Mouse (Mus musculus) CH12.LX (cell line): Measurements from ENCODE around the gene Akr1c21.

Experiments
- CHD1 ChIP-seq: IDR thresholded peaks from 2 replicates; pipeline ENCODE4 v1.6.1; 2012; ENCODE audit warnings: low read depth, low read length, improper control_type of control experiment, inconsistent platforms
- CTCF ChIP-seq, 2 experiments: IDR thresholded peaks in 1 of 2; conservative IDR thresholded peaks in 1 of 2; 2 replicates each; pipeline ENCODE4 v1.5.1; 2011 to 2012; ENCODE audit warnings: low read depth in 2 of 2, low read length in 2 of 2, improper control_type of control experiment in 1 of 2, inconsistent platforms in 1 of 2, mild to moderate bottlenecking in 1 of 2, moderate library complexity in 1 of 2
- HCFC1 ChIP-seq: IDR thresholded peaks from 2 replicates; pipeline ENCODE4 v1.6.1; 2012; ENCODE audit warnings: low read depth, mild to moderate bottlenecking, inconsistent platforms, low read length, improper control_type of control experiment
- POLR2A ChIP-seq: IDR thresholded peaks from 2 replicates; pipeline ENCODE4 v1.6.1; 2011; ENCODE audit warnings: low read depth, mild to moderate bottlenecking, improper control_type of control experiment, low read length
- RAD21 ChIP-seq: IDR thresholded peaks from 2 replicates; pipeline ENCODE4 v1.6.1; 2011; ENCODE audit warnings: low read depth, mild to moderate bottlenecking, low read length, improper control_type of control experiment, moderate library complexity
- TCF12 ChIP-seq: IDR thresholded peaks from 2 replicates; pipeline ENCODE4 v1.6.1; 2014; ENCODE audit warnings: low read depth, mild to moderate bottlenecking, inconsistent platforms, low read length, improper control_type of control experiment
- ZNF384 ChIP-seq: IDR thresholded peaks from 2 replicates; pipeline ENCODE4 v1.6.1; 2012; ENCODE audit warnings: low read depth, low read length, improper control_type of control experiment, inconsistent platforms

DNA sequence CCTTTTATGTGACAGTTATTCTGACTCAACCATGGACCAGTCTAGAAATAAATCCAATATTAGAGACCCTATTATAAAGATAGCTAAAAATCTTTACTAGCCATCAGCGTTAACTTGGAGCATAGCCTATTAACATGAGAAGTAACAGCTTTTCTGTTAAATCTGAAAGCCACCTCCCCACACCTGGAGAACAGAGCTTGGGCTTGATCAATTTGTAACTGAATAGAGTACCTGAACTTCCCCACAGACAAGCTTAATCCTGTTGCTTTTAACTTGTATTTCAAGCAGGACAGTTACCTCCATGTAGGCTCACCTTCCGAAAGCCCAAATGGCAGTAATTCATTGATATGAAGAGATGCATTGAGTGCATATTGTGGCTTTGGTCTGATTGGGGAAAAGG, 7.9 kb upstream of the Akr1c21 start:
- TF ChIP-seq POLR2A (no peak), CHD1 (no peak), CTCF (conservative IDR thresholded peaks at IDR 0.05 in 1 of 2, IDR thresholded peaks at IDR 0.05 in 1 of 2; ENCODE audit: low read depth in 2 of 2, low read length in 2 of 2) (no peak), TCF12 (no peak), RAD21 (no peak), ZNF384 (no peak), HCFC1 (no peak)
